Mouse (Mus musculus) E14TG2a.4 (cell line): ENCODE measurements around the gene Cd4.

Experiments used
- H3K27me3 ChIP-seq: 2 replicates; pipeline ENCODE4 v1.6.1; 2014; ENCODE audit warnings: low read length, control low read depth; ENCODE audit not compliant: insufficient read depth
- H3K36me3 ChIP-seq: 2 replicates; pipeline ENCODE4 v1.6.1; 2014; ENCODE audit warnings: low read length, control low read depth; ENCODE audit not compliant: insufficient read depth
- H3K4me1 ChIP-seq: replicated peaks from 2 replicates; pipeline ENCODE4 v1.6.1; 2014; ENCODE audit warnings: low read depth, low read length, control low read depth
- H3K4me3 ChIP-seq: replicated peaks from 2 replicates; pipeline ENCODE4 v1.5.1; 2014; ENCODE audit warnings: mild to moderate bottlenecking, low read length
- H3K9me3 ChIP-seq: 2 replicates; pipeline ENCODE4 v1.6.1; 2014; ENCODE audit warnings: low read length, control low read depth
- CTCF ChIP-seq: conservative IDR thresholded peaks from 2 replicates; pipeline ENCODE4 v1.5.1; 2014; ENCODE audit warnings: low read length
- NANOG ChIP-seq: IDR thresholded peaks from 2 replicates; pipeline ENCODE4 v1.6.1; 2014; ENCODE audit warnings: borderline replicate concordance, low read length, mixed read lengths
- POU5F1 ChIP-seq: IDR thresholded peaks from 2 replicates; pipeline ENCODE4 v1.6.1; 2014; ENCODE audit warnings: low read length, borderline replicate concordance

The Cd4 gene

GRCm38 (mm10) chr6:124887986-124888385 is at the start of gene Cd4:
TSS of gene Cd4 (minus strand) at chr6:124888221.
- TF ChIP-seq NANOG (no peak), CTCF (no peak), POU5F1 (no peak)
- no peak within 1 kb of the TSS for H3K4me3 ChIP-seq
- H3K36me3 ChIP-seq: no peaks in the 10 kb centered on the region
- H3K4me1 ChIP-seq: peaks cover 19% of the 10 kb centered on the region
- H3K27me3 ChIP-seq: peaks cover 10% of the 10 kb centered on the region; the same call in 1 of the 2 replicates
- H3K9me3 ChIP-seq: no peaks in the 10 kb centered on the region

- peaks cover 69% of the 10 kb centered on the region for H3K4me1 ChIP-seq
- TF ChIP-seq CTCF (no peak), NANOG (no peak), POU5F1 (no peak)
- peaks cover 60% of the 10 kb centered on the region for H3K36me3 ChIP-seq
- H3K27me3 ChIP-seq: no peaks in the 10 kb centered on the region
- H3K9me3 ChIP-seq: no peaks in the 10 kb centered on the region
- no peak overlapping the region for H3K4me3 ChIP-seq
Measured at GRCm38 (mm10) chr6:124937493-124937892, 49.5 kb upstream of the Cd4 start.

- H3K9me3 ChIP-seq: no peaks in the 10 kb centered on the region
- H3K4me3 ChIP-seq: no peak overlapping the region
- peaks cover 63% of the 10 kb centered on the region for H3K36me3 ChIP-seq
- peaks cover 75% of the 10 kb centered on the region for H3K4me1 ChIP-seq
- TF ChIP-seq CTCF (no peak), NANOG (no peak), POU5F1 (no peak)
- H3K27me3 ChIP-seq: no peaks in the 10 kb centered on the region
Measured at GRCm38 (mm10) chr6:124936681-124937080, 48.7 kb upstream of the Cd4 start.

- Histone ChIP-seq H3K9me3 (no peaks in the 10 kb centered on the region), H3K36me3 (peaks cover 63% of the 10 kb centered on the region), H3K4me3 (peak overlapping the region; percentile 46; the same call in 1 of the 2 replicates), H3K27me3 (no peaks in the 10 kb centered on the region), H3K4me1 (peaks cover 79% of the 10 kb centered on the region)
- TF ChIP-seq CTCF (no peak), NANOG (no peak), POU5F1 (no peak)
Measured at GRCm38 (mm10) chr6:124934670-124935069, 46.6 kb upstream of the Cd4 start.

- H3K4me3 ChIP-seq: 0 out of 2 replicates have a peak overlapping the region, but pooled peaks have one; percentile 96
- peaks cover 72% of the 10 kb centered on the region for H3K4me1 ChIP-seq
- H3K9me3 ChIP-seq: no peaks in the 10 kb centered on the region
- TF ChIP-seq NANOG (no peak), CTCF (no peak), POU5F1 (no peak)
- peaks cover 58% of the 10 kb centered on the region for H3K36me3 ChIP-seq
- H3K27me3 ChIP-seq: no peaks in the 10 kb centered on the region
Measured at GRCm38 (mm10) chr6:124933127-124933526, 45.1 kb upstream of the Cd4 start.

- TF ChIP-seq POU5F1 (no peak), CTCF (no peak), NANOG (no peak)
- Histone ChIP-seq H3K27me3 (no peaks in the 10 kb centered on the region), H3K36me3 (peaks cover 50% of the 10 kb centered on the region), H3K4me1 (peaks cover 63% of the 10 kb centered on the region), H3K9me3 (no peaks in the 10 kb centered on the region), H3K4me3 (peak overlapping the region; percentile 96)
Measured at GRCm38 (mm10) chr6:124932314-124932695, 44.3 kb upstream of the Cd4 start.

GRCm38 (mm10) chr6:124931525-124932313 is 43.7 kb upstream of the Cd4 start:
- Histone ChIP-seq H3K27me3 (no peaks in the 10 kb centered on the region), H3K4me3 (peak overlapping the region; percentile 96), H3K4me1 (peaks cover 59% of the 10 kb centered on the region), H3K36me3 (peaks cover 44% of the 10 kb centered on the region), H3K9me3 (no peaks in the 10 kb centered on the region)
- TF ChIP-seq POU5F1 (no peak), NANOG (no peak), CTCF (no peak)

GRCm38 (mm10) chr6:124930754-124931524 is 42.9 kb upstream of the Cd4 start, which contains the start of gene Mlf2:
TSS of gene Mlf2 (plus strand) at chr6:124931386.
- Histone ChIP-seq H3K4me3 (peak within 1 kb of the TSS; percentile 96), H3K27me3 (no peaks in the 10 kb centered on the region), H3K4me1 (peaks cover 59% of the 10 kb centered on the region), H3K9me3 (no peaks in the 10 kb centered on the region), H3K36me3 (peaks cover 36% of the 10 kb centered on the region)
- no peak for TF ChIP-seq NANOG
- TF ChIP-seq CTCF: peak; percentile 94
